In genomic region chr5:31974614-31975168, GRCm38 (mm10) we compare ENCODE assay signal across 20 mouse cellular contexts.
DNase-seq lines count a peak whose midpoint lies in the region; ATAC-seq and TF ChIP-seq lines count a peak whose summit lies in the region.
"Had no signal": no experiment of that assay in that cellular context is flagged by ENCODE, and none has a peak within 500 bp of the region (broad histone marks: within the 10 kb centered on the region; RNA-seq: fewer than 3 reads in every experiment).

No protein-coding gene starts in this region.

- no peak overlapping the region for H3K9ac ChIP-seq in forebrain, embryonic 16.5 days (replicated peaks; ENCODE audit: low read depth, low read length)
- no peak overlapping the region for H3K9ac ChIP-seq in forebrain, embryonic 15.5 days (replicated peaks)
- H3K9ac ChIP-seq: embryonic facial prominence, embryonic 13.5 days; liver, embryonic 12.5 days; lung, embryonic 14.5 days; neural tube, embryonic 15.5 days had no signal

- no peaks in the 10 kb centered on the region for H3K9me3 ChIP-seq in forebrain, embryonic 16.5 days (ENCODE audit: control insufficient read depth, low read length)
- H3K9me3 ChIP-seq in forebrain, embryonic 15.5 days, result no peaks in the 10 kb centered on the region
- H3K9me3 ChIP-seq: embryonic facial prominence, embryonic 13.5 days; hindbrain, embryonic 10.5 days; liver, embryonic 12.5 days; neural tube, embryonic 15.5 days had no signal

- H3K4me3 ChIP-seq in forebrain, embryonic 16.5 days (replicated peaks; ENCODE audit: low read length), result no peak overlapping the region
- H3K4me3 ChIP-seq in forebrain, embryonic 15.5 days, result no peak overlapping the region
- H3K4me3 ChIP-seq in layer of hippocampus, adult 2 months, result no peak overlapping the region
- H3K4me3 ChIP-seq: embryonic facial prominence, embryonic 13.5 days; gastrocnemius, adult 2 months; hindbrain, embryonic 10.5 days; liver, embryonic 12.5 days; neural tube, embryonic 15.5 days had no signal

- no peak for TF ChIP-seq CTCF in layer of hippocampus, adult 2 months (conservative IDR thresholded peaks at IDR 0.05)

- H3K27me3 ChIP-seq in forebrain, embryonic 16.5 days (replicated peaks; ENCODE audit: control insufficient read depth, insufficient read depth, low read length), result no peaks in the 10 kb centered on the region
- H3K27me3 ChIP-seq in forebrain, embryonic 15.5 days, result no peaks in the 10 kb centered on the region
- H3K27me3 ChIP-seq: embryonic facial prominence, embryonic 13.5 days; liver, embryonic 12.5 days; neural tube, embryonic 15.5 days had no signal

- 75% methylated on average over 3 of the region's 3 CpGs for WGBS in forebrain, embryonic 16.5 days
- 77% methylated on average over 3 of the region's 3 CpGs for WGBS in forebrain, embryonic 15.5 days

- H3K27ac ChIP-seq in forebrain, embryonic 16.5 days (ENCODE audit: low read length), result no peak overlapping the region
- H3K27ac ChIP-seq in forebrain, embryonic 15.5 days (replicated peaks), result no peak overlapping the region
- peak overlapping the region; percentile 43; the same call in 1 of the 2 replicates for H3K27ac ChIP-seq in layer of hippocampus, adult 2 months
- H3K27ac ChIP-seq: embryonic facial prominence, embryonic 13.5 days; gastrocnemius, adult 2 months; hindbrain, embryonic 10.5 days; liver, embryonic 12.5 days; neural tube, embryonic 15.5 days had no signal

- no peak overlapping the region for H3K4me2 ChIP-seq in forebrain, embryonic 16.5 days (ENCODE audit: low read length)
- no peak overlapping the region for H3K4me2 ChIP-seq in forebrain, embryonic 15.5 days (replicated peaks)
- H3K4me2 ChIP-seq: embryonic facial prominence, embryonic 13.5 days; liver, embryonic 12.5 days; lung, embryonic 14.5 days; neural tube, embryonic 15.5 days had no signal

- DNase-seq in layer of hippocampus, adult 2 months (ENCODE audit: low spot score in 2 of 2), result no peak
- DNase-seq in layer of hippocampus, postnatal 10 days (ENCODE audit: low spot score in 2 of 2), result no peak
- peak; percentile 5 for DNase-seq in R1 (ENCODE audit: low read depth, low spot score)
- DNase-seq in forelimb bud, embryonic 11.5 days (ENCODE audit: low read depth, low spot score), result peak; percentile 30
- DNase-seq in right cerebral cortex, postnatal 10 days (ENCODE audit: low spot score in 2 of 2), result no peak
- no peak for DNase-seq in cerebellum, postnatal 36 days
- DNase-seq: adrenal gland, postnatal 25 days; cerebellum, postnatal 10 days; gastrocnemius, adult 2 months; kidney, adult 18-20 months; left cerebral cortex, postnatal 4 days; lung, embryonic 14.5 days; thymus, postnatal 14 days had no signal

- no peaks in the 10 kb centered on the region for H3K36me3 ChIP-seq in forebrain, embryonic 16.5 days (ENCODE audit: control insufficient read depth, insufficient read depth)
- no peaks in the 10 kb centered on the region for H3K36me3 ChIP-seq in forebrain, embryonic 15.5 days
- H3K36me3 ChIP-seq: embryonic facial prominence, embryonic 13.5 days; hindbrain, embryonic 10.5 days; liver, embryonic 12.5 days; neural tube, embryonic 15.5 days had no signal

- no peaks in the 10 kb centered on the region for H3K4me1 ChIP-seq in forebrain, embryonic 16.5 days (replicated peaks; ENCODE audit: control insufficient read depth, insufficient read depth, low read length)
- peaks cover 3% of the 10 kb centered on the region; the same call in 1 of the 2 replicates for H3K4me1 ChIP-seq in forebrain, embryonic 15.5 days
- H3K4me1 ChIP-seq: embryonic facial prominence, embryonic 13.5 days; liver, embryonic 12.5 days had no signal

- ATAC-seq in forebrain, embryonic 16.5 days, result peak; percentile 15; the same call in 1 of the 2 replicates
- ATAC-seq in forebrain, embryonic 15.5 days (replicated peaks), result no peak
- ATAC-seq: activated CD4-positive, CD25-positive, alpha-beta regulatory T cell, adult 4 months; liver, embryonic 12.5 days had no signal

Comparison
In these comparisons a context has a peak if more than half of its experiments do, and no peak if none do; other contexts are left out.
1. DNase-seq: peak in R1 (single experiment) and forelimb bud, embryonic 11.5 days (single experiment); none in layer of hippocampus, adult 2 months (0 of 2), layer of hippocampus, postnatal 10 days (0 of 2), right cerebral cortex, postnatal 10 days (0 of 2) and cerebellum, postnatal 36 days (0 of 2).